Mouse (Mus musculus): ENCODE measurements around the gene Tsga10. TPM values are rescaled to one million over a fixed set of nuclear protein-coding genes. Genes with fewer than 3 reads are reported as not detected.
A peak's percentile ranks its signal among the peaks of the same experiment; 100 is the strongest.

Gene Tsga10
- 4.2 and 4.8 TPM in 2 replicates for polyA plus RNA-seq (2015; fragmentation: Nextera tagmentation; extraction: Ambion mirVana)

DNA sequence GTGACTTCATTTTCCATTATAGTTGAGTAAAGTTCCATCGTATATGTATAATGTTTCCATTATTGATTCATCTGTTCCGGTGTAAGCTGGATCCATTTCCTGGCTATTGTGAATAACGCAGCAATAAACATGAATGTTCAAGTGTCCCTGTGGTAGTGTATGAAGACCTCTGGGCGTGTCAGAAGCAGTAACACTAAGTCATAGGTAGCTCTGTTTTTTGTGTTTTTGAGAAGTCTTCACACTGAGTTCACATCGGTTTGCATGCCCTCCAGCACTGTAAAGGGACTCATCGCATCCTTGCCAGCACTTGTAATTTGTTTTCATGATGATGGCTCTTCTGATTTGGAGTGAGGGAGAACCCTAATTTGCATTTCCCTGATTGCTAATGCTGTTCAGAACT is at the start of gene Tsga10:
Gene Tsga10, minus strand, starts transcription at position 144 of the 400 bp plus-strand sequence.
- Histone ChIP-seq H3K9me3 (no peaks in the 10 kb centered on the region), H3K27me3 (replicated peaks) (no peaks in the 10 kb centered on the region), H3K4me1 (no peaks in the 10 kb centered on the region), H3K36me3 (no peaks in the 10 kb centered on the region), H3K27ac (peak within 1 kb of the TSS; percentile 90), H3K4me2 (peak within 1 kb of the TSS; percentile 89), H3K9ac (peak within 1 kb of the TSS; percentile 45), H3K4me3 (replicated peaks) (peak within 1 kb of the TSS; percentile 70)
- no peak for ATAC-seq (ENCODE audit: insufficient read depth, low FRiP score, low read depth)
- 82% methylated on average over 6 of the region's 6 CpGs for WGBS

DNA sequence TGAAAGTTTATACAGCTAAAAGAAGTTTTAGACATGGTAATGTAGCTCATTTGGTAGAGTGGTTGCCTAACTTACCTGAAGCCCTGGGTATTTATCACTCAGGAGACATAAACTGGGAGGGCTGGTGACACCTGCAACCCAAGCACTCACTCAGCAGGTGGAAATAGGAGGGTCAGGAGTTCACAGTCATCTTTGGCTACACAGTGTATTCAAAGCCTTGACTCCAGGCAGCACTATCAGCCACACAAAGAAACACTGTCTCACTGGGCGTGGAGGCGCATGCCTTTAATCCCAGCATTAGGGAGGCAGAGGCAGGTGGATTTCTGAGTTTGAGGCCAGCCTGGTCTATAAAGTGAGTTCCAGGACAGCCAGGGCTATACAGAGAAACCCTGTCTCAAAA is 46.5 kb upstream of the Tsga10 start:
- no peaks in the 10 kb centered on the region for H3K27me3 ChIP-seq (replicated peaks)
- H3K27ac ChIP-seq: no peak overlapping the region
- no peak overlapping the region for H3K4me3 ChIP-seq (replicated peaks)
- H3K36me3 ChIP-seq: no peaks in the 10 kb centered on the region
- H3K9me3 ChIP-seq: no peaks in the 10 kb centered on the region
- WGBS: 76% methylated on average over 2 of the region's 2 CpGs
- no peaks in the 10 kb centered on the region for H3K4me1 ChIP-seq
- H3K4me2 ChIP-seq: no peak overlapping the region
- H3K9ac ChIP-seq: no peak overlapping the region
- ATAC-seq (ENCODE audit: insufficient read depth, low FRiP score, low read depth): no peak

DNA sequence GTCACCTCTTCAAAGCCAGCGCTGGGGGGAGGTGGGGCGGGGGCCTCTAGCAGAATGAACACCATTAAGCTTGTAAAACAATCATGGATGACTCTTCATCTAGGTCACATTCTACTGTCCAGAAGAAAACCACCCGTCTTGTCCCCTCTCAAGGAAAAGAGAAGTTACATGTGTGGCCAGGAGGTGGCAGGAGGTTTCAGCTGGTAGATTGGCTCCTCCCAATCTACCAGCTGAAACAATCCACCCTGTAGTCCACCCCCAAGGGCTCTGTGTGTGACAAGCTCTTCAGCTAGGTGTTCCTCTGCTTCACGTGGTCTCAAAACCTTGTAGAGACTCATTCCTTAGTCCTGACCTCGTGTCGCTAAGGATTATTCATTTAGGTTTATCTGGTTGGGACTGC is 36.9 kb upstream of the Tsga10 start:
- H3K9me3 ChIP-seq: no peaks in the 10 kb centered on the region
- no peaks in the 10 kb centered on the region for H3K4me1 ChIP-seq
- H3K27ac ChIP-seq: no peak overlapping the region
- H3K4me2 ChIP-seq: no peak overlapping the region
- no peak overlapping the region for H3K4me3 ChIP-seq (replicated peaks)
- H3K36me3 ChIP-seq: peaks cover 9% of the 10 kb centered on the region
- H3K9ac ChIP-seq: no peak overlapping the region
- no peaks in the 10 kb centered on the region for H3K27me3 ChIP-seq (replicated peaks)
- ATAC-seq (ENCODE audit: insufficient read depth, low FRiP score, low read depth): no peak
- 35% methylated on average over 6 of the region's 6 CpGs for WGBS

DNA sequence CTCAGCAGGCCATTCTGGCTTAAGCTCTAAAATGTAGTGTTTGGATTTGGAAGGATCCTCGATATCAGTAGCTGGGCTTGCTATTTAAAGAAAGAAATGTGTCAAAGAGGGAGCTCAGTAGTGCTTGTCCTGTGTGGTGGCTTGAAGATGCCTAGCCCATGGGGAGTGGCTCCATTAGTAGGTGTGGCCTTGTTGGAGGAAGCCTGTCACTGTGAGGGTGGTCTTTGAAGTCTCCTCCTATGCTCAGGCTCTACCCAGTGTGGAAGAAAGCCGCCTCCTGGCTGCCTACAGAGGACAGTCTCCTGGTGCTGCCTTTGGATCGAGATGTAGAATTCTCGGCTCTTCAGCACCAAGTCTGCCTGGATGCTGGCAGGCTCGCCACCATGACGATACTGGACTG is 34.1 kb upstream of the Tsga10 start:
- Histone ChIP-seq H3K4me3 (replicated peaks) (no peak overlapping the region), H3K4me1 (no peaks in the 10 kb centered on the region), H3K4me2 (no peak overlapping the region), H3K27me3 (replicated peaks) (no peaks in the 10 kb centered on the region), H3K9me3 (no peaks in the 10 kb centered on the region), H3K9ac (no peak overlapping the region), H3K36me3 (peaks cover 23% of the 10 kb centered on the region), H3K27ac (no peak overlapping the region)
- 53% methylated on average over 6 of the region's 6 CpGs for WGBS
- no peak for ATAC-seq (ENCODE audit: insufficient read depth, low FRiP score, low read depth)

DNA sequence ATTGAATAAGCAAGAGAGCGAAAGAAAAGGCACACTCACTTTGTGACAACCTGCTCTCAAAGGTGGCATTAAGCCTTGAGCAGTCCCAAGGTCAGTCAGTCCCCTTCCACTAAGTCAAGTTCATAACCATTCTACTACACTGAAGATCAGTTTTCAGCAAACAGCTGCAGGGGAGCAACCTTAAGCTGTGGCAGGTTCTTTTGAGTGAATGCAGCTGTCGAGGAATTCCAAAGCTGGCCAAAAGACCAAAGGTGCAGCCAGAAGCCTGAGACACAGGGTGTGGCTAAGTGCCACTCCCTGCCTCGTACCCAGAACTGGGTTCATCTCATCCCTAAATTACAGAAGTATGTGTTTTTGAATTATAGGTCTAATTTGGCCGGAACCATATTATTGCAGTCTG is 33.6 kb upstream of the Tsga10 start:
- no peak overlapping the region for H3K27ac ChIP-seq
- 60% methylated on average over 4 of the region's 4 CpGs for WGBS
- no peaks in the 10 kb centered on the region for H3K4me1 ChIP-seq
- H3K9ac ChIP-seq: no peak overlapping the region
- peaks cover 25% of the 10 kb centered on the region for H3K36me3 ChIP-seq
- H3K27me3 ChIP-seq (replicated peaks): no peaks in the 10 kb centered on the region
- no peaks in the 10 kb centered on the region for H3K9me3 ChIP-seq
- no peak overlapping the region for H3K4me3 ChIP-seq (replicated peaks)
- ATAC-seq (ENCODE audit: insufficient read depth, low FRiP score, low read depth): no peak
- no peak overlapping the region for H3K4me2 ChIP-seq

DNA sequence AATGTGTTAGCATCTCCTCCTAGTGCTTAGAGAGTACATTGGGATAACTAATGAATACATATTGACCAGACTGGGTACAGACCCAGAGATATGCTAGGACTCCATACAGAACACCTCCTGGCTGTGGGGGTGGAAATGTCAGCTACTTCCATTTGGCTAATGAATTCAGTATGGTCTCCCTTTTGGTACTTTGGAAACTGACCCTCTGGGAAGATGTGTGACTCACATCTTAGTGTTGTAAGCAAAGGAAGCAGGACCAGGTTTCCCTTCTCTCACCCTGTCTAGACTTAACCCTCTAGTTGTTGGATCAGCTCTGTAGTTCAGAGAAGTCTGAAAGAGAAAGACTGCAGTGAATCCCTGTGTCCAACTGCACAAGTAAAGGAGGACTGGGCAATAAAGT is 28.4 kb upstream of the Tsga10 start:
- ATAC-seq (ENCODE audit: insufficient read depth, low FRiP score, low read depth): no peak

DNA sequence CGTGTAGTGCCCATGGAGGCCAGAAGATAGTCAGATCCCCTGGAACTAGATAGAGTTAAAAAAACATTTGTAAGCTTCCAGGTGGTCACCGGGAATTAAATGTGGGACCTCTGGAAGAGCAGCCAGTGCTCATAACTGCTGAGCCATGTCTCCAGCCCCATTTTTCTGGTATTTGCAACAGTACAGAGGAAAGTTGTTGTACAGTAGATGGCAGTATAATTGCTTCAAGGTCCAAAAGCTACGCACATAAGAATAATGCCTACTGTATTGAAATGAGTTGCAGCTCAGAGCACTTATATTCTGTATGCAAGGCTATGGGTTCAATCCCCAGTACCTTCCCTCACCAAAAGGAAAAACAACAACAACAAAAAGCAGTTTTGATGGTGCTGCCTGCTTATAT is 25.2 kb upstream of the Tsga10 start:
- no peaks in the 10 kb centered on the region for H3K27me3 ChIP-seq (replicated peaks)
- H3K4me3 ChIP-seq (replicated peaks): peak overlapping the region; percentile 77
- H3K9ac ChIP-seq: no peak overlapping the region
- H3K4me2 ChIP-seq: peak overlapping the region; percentile 73
- WGBS: 58% methylated on average over 3 of the region's 3 CpGs
- H3K9me3 ChIP-seq: no peaks in the 10 kb centered on the region
- H3K36me3 ChIP-seq: peaks cover 9% of the 10 kb centered on the region; the same call in 1 of the 2 replicates
- H3K27ac ChIP-seq: no peak overlapping the region
- no peak for ATAC-seq (ENCODE audit: insufficient read depth, low FRiP score, low read depth)
- peaks cover 10% of the 10 kb centered on the region for H3K4me1 ChIP-seq

More for the DNA sequence above, 28.4 kb upstream of the Tsga10 start:
- no peaks in the 10 kb centered on the region for H3K27me3 ChIP-seq (replicated peaks)
- peaks cover 4% of the 10 kb centered on the region for H3K4me1 ChIP-seq
- H3K9ac ChIP-seq: no peak overlapping the region
- no peak overlapping the region for H3K27ac ChIP-seq
- no peaks in the 10 kb centered on the region for H3K9me3 ChIP-seq
- H3K36me3 ChIP-seq: peaks cover 29% of the 10 kb centered on the region
- H3K4me2 ChIP-seq: no peak overlapping the region
- H3K4me3 ChIP-seq (replicated peaks): no peak overlapping the region

DNA sequence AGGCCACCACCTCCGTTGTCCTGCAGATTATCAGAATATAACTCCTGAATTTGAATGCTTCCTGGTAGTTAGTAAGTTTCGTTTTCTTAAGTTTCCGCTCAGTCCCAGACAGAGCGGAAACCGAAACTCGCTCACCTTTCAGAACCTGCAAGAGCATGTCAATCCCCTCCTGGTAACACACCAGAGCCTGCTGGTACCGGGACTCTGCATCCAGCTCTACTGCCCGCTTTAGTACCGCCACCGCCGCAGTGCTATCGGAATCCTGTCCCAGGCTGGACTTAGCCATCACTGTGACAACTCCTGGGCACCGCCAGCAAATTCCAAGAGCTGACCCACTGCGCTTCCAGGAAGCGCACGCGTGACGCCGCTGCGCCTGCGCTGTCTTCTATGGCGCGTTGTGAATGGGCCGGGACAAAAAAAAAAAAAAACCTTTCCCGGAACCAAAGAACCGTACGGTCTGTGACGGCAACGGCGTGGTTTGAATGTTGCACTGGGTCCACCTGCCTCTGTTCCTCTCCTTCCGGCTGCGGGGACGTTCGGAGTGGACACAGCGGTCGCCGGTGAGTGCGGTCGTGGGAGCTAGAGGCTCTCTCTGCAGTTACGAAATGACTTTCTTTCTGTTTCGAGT is 23.9 kb upstream of the Tsga10 start, which contains the start of the genes Mitd1 and Mrpl30:
Gene Mitd1, minus strand, starts transcription at position 387 of the 628 bp plus-strand sequence.
Gene Mrpl30, plus strand, starts transcription at position 453 of the 628 bp plus-strand sequence.
- H3K4me3 ChIP-seq (replicated peaks): peak within 1 kb of the TSS; percentile 77
- H3K27me3 ChIP-seq (replicated peaks): no peaks in the 10 kb centered on the region
- peak within 1 kb of the TSS; percentile 73 for H3K4me2 ChIP-seq
- H3K9ac ChIP-seq: peak within 1 kb of the TSS; percentile 66
- ATAC-seq (ENCODE audit: insufficient read depth, low FRiP score, low read depth): peak; percentile 93
- H3K4me1 ChIP-seq: peaks cover 10% of the 10 kb centered on the region
- H3K27ac ChIP-seq: peak within 1 kb of the TSS; percentile 91
- WGBS: under 1% methylated on average over 41 of the region's 41 CpGs
- peaks cover 6% of the 10 kb centered on the region; the same call in 1 of the 2 replicates for H3K36me3 ChIP-seq
- H3K9me3 ChIP-seq: no peaks in the 10 kb centered on the region

DNA sequence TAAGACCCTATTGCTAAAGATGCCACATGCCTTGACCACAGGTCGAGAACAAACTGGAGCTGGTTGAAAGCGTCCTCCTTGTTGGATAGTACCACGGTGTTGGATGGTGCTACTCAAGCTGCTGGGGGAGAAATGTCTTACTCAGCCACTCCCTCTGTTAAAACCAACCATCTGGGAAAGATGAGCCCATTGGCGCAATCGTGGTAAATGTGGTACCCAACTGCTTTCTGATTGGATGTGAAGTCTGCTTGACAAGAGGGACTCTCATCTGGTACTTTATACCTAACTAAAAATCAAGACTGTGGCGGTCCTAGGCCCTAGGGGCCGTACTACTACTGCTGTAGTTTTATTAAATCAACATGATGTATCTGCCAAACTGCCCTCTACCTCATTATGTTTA is 23.0 kb upstream of the Tsga10 start:
- Histone ChIP-seq H3K9ac (peak overlapping the region; percentile 65; the same call in 1 of the 2 replicates), H3K4me2 (peak overlapping the region; percentile 73), H3K36me3 (peaks cover under 1% of the 10 kb centered on the region; the same call in 1 of the 2 replicates), H3K27ac (peak overlapping the region; percentile 91), H3K4me1 (peaks cover 10% of the 10 kb centered on the region), H3K4me3 (replicated peaks) (peak overlapping the region; percentile 77), H3K27me3 (replicated peaks) (no peaks in the 10 kb centered on the region), H3K9me3 (no peaks in the 10 kb centered on the region)
- no peak for ATAC-seq (ENCODE audit: insufficient read depth, low FRiP score, low read depth)
- 72% methylated on average over 7 of the region's 7 CpGs for WGBS

DNA sequence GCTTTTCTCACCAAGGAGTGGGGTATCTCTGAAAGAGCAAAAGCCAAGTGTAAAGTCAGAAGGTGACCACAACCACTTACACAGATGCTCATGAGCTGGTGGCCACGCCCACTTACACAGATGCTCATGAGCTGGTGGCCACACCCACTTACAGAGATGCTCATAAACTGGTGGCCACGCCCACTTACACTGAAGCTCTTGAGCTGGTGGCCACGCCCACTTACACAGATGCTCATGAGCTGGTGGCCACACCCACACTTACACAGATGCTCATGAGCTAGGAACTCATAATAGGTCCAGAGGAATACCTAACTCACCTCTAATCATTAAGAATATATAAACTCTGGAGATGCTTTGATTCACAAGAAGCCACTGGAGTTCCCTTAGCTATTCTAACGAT is 18.2 kb upstream of the Tsga10 start:
- no peak for ATAC-seq (ENCODE audit: insufficient read depth, low FRiP score, low read depth)
- Histone ChIP-seq H3K36me3 (peaks cover 18% of the 10 kb centered on the region), H3K4me2 (no peak overlapping the region), H3K27me3 (replicated peaks) (no peaks in the 10 kb centered on the region), H3K9me3 (no peaks in the 10 kb centered on the region), H3K27ac (no peak overlapping the region), H3K4me3 (replicated peaks) (no peak overlapping the region), H3K9ac (no peak overlapping the region), H3K4me1 (peaks cover 5% of the 10 kb centered on the region)
- WGBS: 70% methylated on average over 4 of the region's 4 CpGs

DNA sequence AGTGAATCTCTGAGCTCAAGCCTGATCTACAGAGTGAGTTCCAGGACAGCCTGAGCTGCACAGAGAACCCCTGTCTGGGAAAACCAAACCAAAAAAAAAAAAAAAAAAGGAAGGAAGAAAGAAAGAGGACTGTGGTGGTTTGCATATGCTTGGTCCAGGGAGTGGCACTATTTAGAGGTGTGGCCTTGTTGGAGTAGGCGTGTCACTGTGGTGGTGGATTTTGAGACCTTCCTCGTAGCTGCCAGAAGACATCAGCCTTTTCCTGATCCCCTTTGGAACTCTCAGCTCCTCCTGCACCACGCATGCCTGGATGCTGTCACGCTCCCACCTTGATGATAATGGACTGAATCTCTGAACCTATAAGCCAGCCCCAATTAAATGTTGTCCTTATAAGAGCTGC is 17.2 kb upstream of the Tsga10 start:
- no peaks in the 10 kb centered on the region for H3K9me3 ChIP-seq
- H3K4me3 ChIP-seq (replicated peaks): no peak overlapping the region
- no peak for ATAC-seq (ENCODE audit: insufficient read depth, low FRiP score, low read depth)
- no peaks in the 10 kb centered on the region for H3K4me1 ChIP-seq
- H3K27me3 ChIP-seq (replicated peaks): no peaks in the 10 kb centered on the region
- no peak overlapping the region for H3K27ac ChIP-seq
- no peak overlapping the region for H3K9ac ChIP-seq
- H3K36me3 ChIP-seq: peaks cover 27% of the 10 kb centered on the region
- no peak overlapping the region for H3K4me2 ChIP-seq
- 88% methylated on average over 4 of the region's 4 CpGs for WGBS

DNA sequence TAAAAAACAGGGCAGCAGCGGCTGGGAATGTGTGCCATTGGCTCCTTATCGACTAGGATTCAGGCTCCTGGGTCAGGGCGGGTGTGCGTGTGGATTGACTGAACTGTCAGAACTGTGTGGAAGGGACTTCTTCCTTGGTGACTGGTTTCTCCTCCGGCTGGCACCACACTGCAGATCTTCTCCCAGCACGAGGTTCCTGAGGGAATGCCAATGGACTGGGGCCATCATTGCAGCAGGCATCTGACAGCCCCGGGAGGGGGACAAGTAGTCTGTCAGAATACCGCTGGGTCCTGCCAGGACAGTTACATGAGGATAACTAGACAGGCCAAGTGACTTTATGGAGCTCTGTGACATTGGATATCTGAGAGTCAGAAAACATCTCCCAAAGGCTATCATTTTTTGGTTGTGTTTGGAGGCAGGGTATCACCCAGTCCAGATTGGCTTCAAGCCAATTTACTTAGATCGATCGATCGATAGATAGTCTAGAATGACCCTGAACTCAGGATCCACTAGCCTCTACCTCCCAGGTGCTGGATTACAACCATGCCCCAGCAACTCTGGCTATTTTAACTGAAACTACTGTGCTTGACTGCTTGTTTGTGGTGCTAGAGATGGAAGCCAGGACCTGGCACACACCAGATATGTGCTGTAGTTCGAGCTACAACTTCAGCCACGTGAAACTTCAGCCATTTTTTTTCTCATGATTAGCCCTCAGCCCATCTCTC is 11.7 kb upstream of the Tsga10 start:
- no peak for ATAC-seq (ENCODE audit: insufficient read depth, low FRiP score, low read depth)
- Histone ChIP-seq H3K4me1 (no peaks in the 10 kb centered on the region), H3K27ac (no peak overlapping the region), H3K4me2 (no peak overlapping the region), H3K36me3 (peaks cover 36% of the 10 kb centered on the region), H3K4me3 (replicated peaks) (no peak overlapping the region), H3K27me3 (replicated peaks) (no peaks in the 10 kb centered on the region), H3K9me3 (no peaks in the 10 kb centered on the region), H3K9ac (no peak overlapping the region)
- WGBS: 94% methylated on average over 13 of the region's 13 CpGs
